Mouse (Mus musculus) CH12.LX (cell line): Measurements from ENCODE around the gene Dusp16. TPM values are rescaled to one million over a fixed set of nuclear protein-coding genes. Genes with fewer than 3 reads are reported as not detected.

Source experiments
- DNase-seq: peaks from one replicate; pipeline ENCODE4 v3.0.0-alpha.2; 2013; ENCODE audit errors: extremely low read depth
- H3K27ac ChIP-seq: 2 replicates; pipeline ENCODE4 v1.5.1; 2012; ENCODE audit warnings: low read depth, mild to moderate bottlenecking, control low read depth, moderate library complexity; ENCODE audit not compliant: insufficient read depth
- H3K27me3 ChIP-seq: replicated peaks from 2 replicates; pipeline ENCODE3; 2012; ENCODE audit warnings: inconsistent platforms
- H3K36me3 ChIP-seq, 2 experiments: replicated peaks in 1 of 2; 2 replicates each; pipeline versions ENCODE3 to v1.6.1; 2012; ENCODE audit warnings: inconsistent platforms in 1 of 2, low read length in 1 of 2, mild to moderate bottlenecking in 1 of 2, mixed read lengths in 1 of 2, moderate library complexity in 1 of 2; ENCODE audit not compliant: control insufficient read depth in 1 of 2, insufficient read depth in 1 of 2
- H3K4me1 ChIP-seq, 2 experiments: 2 replicates each; pipeline ENCODE4 v1.6.1; 2012; ENCODE audit warnings: inconsistent platforms in 1 of 2, moderate library complexity in 1 of 2; ENCODE audit not compliant: insufficient read depth in 2 of 2, control insufficient read depth in 1 of 2
- H3K4me2 ChIP-seq: 2 replicates; pipeline ENCODE4 v1.6.1; 2012; ENCODE audit warnings: low read depth, mild to moderate bottlenecking, control low read depth; ENCODE audit not compliant: poor library complexity, insufficient read depth, severe bottlenecking
- H3K4me3 ChIP-seq, 3 experiments: fragments of 150-350 bp in 1 of 3; sonication (generic) in 1 of 3; replicated peaks in 1 of 3; 2 replicates each; pipeline versions ENCODE3 to v1.5.1; 2011 to 2012; ENCODE audit warnings: low read depth in 2 of 3, low read length in 2 of 3, mild to moderate bottlenecking in 2 of 3, moderate library complexity in 2 of 3, control low read depth in 1 of 3, improper control_type of control experiment in 1 of 3, inconsistent platforms in 1 of 3, mixed read lengths in 1 of 3; ENCODE audit not compliant: poor library complexity in 1 of 3
- H3K79me2 ChIP-seq: replicated peaks from 2 replicates; pipeline ENCODE4 v1.6.1; 2012; ENCODE audit warnings: mild to moderate bottlenecking, moderate library complexity; ENCODE audit not compliant: control insufficient read depth, poor library complexity, insufficient read depth, severe bottlenecking; ENCODE audit errors: extremely low read depth
- H3K9ac ChIP-seq: 2 replicates; pipeline ENCODE4 v1.6.1; 2012; ENCODE audit warnings: low read depth, mild to moderate bottlenecking, control low read depth, moderate library complexity; ENCODE audit not compliant: insufficient read depth
- H3K9me3 ChIP-seq: replicated peaks from 2 replicates; pipeline ENCODE3; 2012; ENCODE audit warnings: low read length, inconsistent platforms, mixed read lengths
- CTCF ChIP-seq, 2 experiments: IDR thresholded peaks in 1 of 2; conservative IDR thresholded peaks in 1 of 2; 2 replicates each; pipeline ENCODE4 v1.5.1; 2011 to 2012; ENCODE audit warnings: low read depth in 2 of 2, low read length in 2 of 2, improper control_type of control experiment in 1 of 2, inconsistent platforms in 1 of 2, mild to moderate bottlenecking in 1 of 2, moderate library complexity in 1 of 2
- ELF1 ChIP-seq: IDR thresholded peaks from 2 replicates; pipeline ENCODE4 v1.6.1; 2014; ENCODE audit warnings: low read depth, mild to moderate bottlenecking, inconsistent platforms, low read length, improper control_type of control experiment
- EP300 ChIP-seq: IDR thresholded peaks from 2 replicates; pipeline ENCODE4 v1.6.1; 2011; ENCODE audit warnings: low read length, improper control_type of control experiment
- ETS1 ChIP-seq: conservative IDR thresholded peaks from 2 replicates; pipeline ENCODE4 v1.6.1; 2012; ENCODE audit warnings: low read depth, mild to moderate bottlenecking, inconsistent platforms, low read length, improper control_type of control experiment, moderate library complexity
- HCFC1 ChIP-seq: IDR thresholded peaks from 2 replicates; pipeline ENCODE4 v1.6.1; 2012; ENCODE audit warnings: low read depth, mild to moderate bottlenecking, inconsistent platforms, low read length, improper control_type of control experiment
- IRF4 ChIP-seq: IDR thresholded peaks from 2 replicates; pipeline ENCODE4 v1.6.1; 2014; ENCODE audit warnings: low read depth, mild to moderate bottlenecking, inconsistent platforms, low read length, improper control_type of control experiment
- JUN ChIP-seq: IDR thresholded peaks from 2 replicates; pipeline ENCODE4 v1.6.1; 2011; ENCODE audit warnings: low read depth, mild to moderate bottlenecking, low read length, improper control_type of control experiment, moderate library complexity; ENCODE audit not compliant: insufficient read depth
- MAZ ChIP-seq: IDR thresholded peaks from 2 replicates; pipeline ENCODE4 v1.6.1; 2012; ENCODE audit warnings: low read depth, mild to moderate bottlenecking, inconsistent platforms, low read length, improper control_type of control experiment, moderate library complexity
- MEF2A ChIP-seq: IDR thresholded peaks from 2 replicates; pipeline ENCODE4 v1.6.1; 2014; ENCODE audit warnings: low read depth, mild to moderate bottlenecking, inconsistent platforms, low read length, improper control_type of control experiment, borderline replicate concordance
- NRF1 ChIP-seq: IDR thresholded peaks from 2 replicates; pipeline ENCODE4 v1.6.1; 2014; ENCODE audit warnings: low read depth, mild to moderate bottlenecking, inconsistent platforms, low read length, improper control_type of control experiment, moderate library complexity
- SMC3 ChIP-seq: IDR thresholded peaks from 2 replicates; pipeline ENCODE4 v1.6.1; 2011; ENCODE audit warnings: low read depth, low read length, improper control_type of control experiment
- TBP ChIP-seq: conservative IDR thresholded peaks from 2 replicates; pipeline ENCODE4 v1.6.1; 2011; ENCODE audit warnings: low read depth, low read length, improper control_type of control experiment
- TCF12 ChIP-seq: IDR thresholded peaks from 2 replicates; pipeline ENCODE4 v1.6.1; 2014; ENCODE audit warnings: low read depth, mild to moderate bottlenecking, inconsistent platforms, low read length, improper control_type of control experiment
- USF2 ChIP-seq: conservative IDR thresholded peaks from 2 replicates; pipeline ENCODE4 v1.6.1; 2011; ENCODE audit warnings: low read depth, low read length, improper control_type of control experiment
- ZMIZ1 ChIP-seq: IDR thresholded peaks from 2 replicates; pipeline ENCODE4 v1.6.1; 2012; ENCODE audit warnings: low read depth, mild to moderate bottlenecking, inconsistent platforms, low read length, improper control_type of control experiment
- ZNF384 ChIP-seq: IDR thresholded peaks from 2 replicates; pipeline ENCODE4 v1.6.1; 2012; ENCODE audit warnings: low read depth, low read length, improper control_type of control experiment, inconsistent platforms
- dilution Hi-C: fragments of 300-500 bp; cut with MboI; formaldehyde crosslinking; loops from 2 replicates; pipeline ENCODE4 v1.14.3; 2020; ENCODE audit warnings: low sequenced_read_pairs; ENCODE audit not compliant: extremely low pct_unique_long_range_greater_than_20kb, extremely low pct_ligation_motif_present
- in situ Hi-C: fragments of 300-500 bp; cut with MboI; formaldehyde crosslinking; loops from 3 replicates; pipeline ENCODE4 v1.14.3; 2019; ENCODE audit warnings: low sequenced_read_pairs, low pct_ligation_motif_present, low pct_unique_long_range_greater_than_20kb, mixed read lengths
- polyA plus RNA-seq: library from polyadenylated mRNA; unstranded; fragments of >175 nt; gene quantifications from 2 replicates; pipeline ENCODE4 v1.2.1, GENCODE M21; 2012; ENCODE audit warnings: low read depth; ENCODE audit not compliant: insufficient read length
- total RNA-seq, 2 experiments: library from RNA; depleted of rRNA; stranded (reverse); fragments of 300-350 nt in 1 of 2; fragments of >200 nt in 1 of 2; gene quantifications; 2 replicates each; pipeline ENCODE4 v1.2.3; 2012 to 2014

The Dusp16 gene
- total and polyA plus RNA-seq, 3 experiments, result 3.7 to 13.1 (median 10.6) TPM

GRCm38 (mm10) chr6:134834585-134835251 lies 42.3 kb upstream of the Dusp16 start:
- peak overlapping the region; percentile 29; the same call in 1 of the 2 replicates for H3K4me2 ChIP-seq

GRCm38 (mm10) chr6:134830776-134831175 lies 38.4 kb upstream of the Dusp16 start:
- no peaks in the 10 kb centered on the region for H3K36me3 ChIP-seq
- no peak overlapping the region for H3K27ac ChIP-seq
- in situ Hi-C loops (no loop called here), dilution Hi-C loops (no loop called here)
- no peak for DNase-seq
- peaks cover 2% of the 10 kb centered on the region for H3K27me3 ChIP-seq
- TF ChIP-seq ETS1 (no peak), ZNF384 (peak; percentile 66; the same call in 1 of the 2 replicates)
- H3K9me3 ChIP-seq, result no peaks in the 10 kb centered on the region
- H3K4me1 ChIP-seq, result peaks cover 14 to 36% of the 10 kb centered on the region in 2 experiments
- H3K4me2 ChIP-seq, result peak overlapping the region; percentile 65; the same call in 1 of the 2 replicates
- H3K4me3 ChIP-seq, result peak overlapping the region; percentile 48 to 81 (median 73)
- H3K79me2 ChIP-seq, result no peaks in the 10 kb centered on the region
- peak overlapping the region; percentile 39 for H3K9ac ChIP-seq

More at GRCm38 (mm10) chr6:134834585-134835251, 42.3 kb upstream of the Dusp16 start:
- Histone ChIP-seq H3K36me3 (no peaks in the 10 kb centered on the region), H3K9me3 (no peaks in the 10 kb centered on the region), H3K4me3 (no peak overlapping the region), H3K4me1 (peaks cover 12 to 32% of the 10 kb centered on the region in 2 experiments), H3K79me2 (no peaks in the 10 kb centered on the region), H3K27me3 (peaks cover 2% of the 10 kb centered on the region), H3K9ac (no peak overlapping the region), H3K27ac (peak overlapping the region; percentile 36; the same call in 1 of the 2 replicates)
- in situ Hi-C loops (no loop called here), dilution Hi-C loops (no loop called here)
- peak; percentile 38 for DNase-seq
- TF ChIP-seq ETS1 (no peak), USF2 (no peak), ELF1 (peak; percentile 31; the same call in 1 of the 2 replicates), IRF4 (peak; percentile 51; the same call in 1 of the 2 replicates), JUN (no peak), SMC3 (no peak), HCFC1 (no peak; the same call in 1 of the 2 replicates), ZNF384 (peak; percentile 93), MEF2A (0 out of 2 replicates have a peak, but pooled peaks have one; percentile 25), CTCF (conservative IDR thresholded peaks at IDR 0.05 in 1 of 2, IDR thresholded peaks at IDR 0.05 in 1 of 2; ENCODE audit: low read depth in 2 of 2, low read length in 2 of 2) (no peak), EP300 (peak; percentile 38; the same call in 1 of the 2 replicates), NRF1 (no peak), ZMIZ1 (no peak), TBP (no peak), TCF12 (0 out of 2 replicates have a peak, but pooled peaks have one; percentile 8), MAZ (0 out of 2 replicates have a peak, but pooled peaks have one; percentile 15)
- TF ChIP-seq, all 38 proteins: peak for 7
